Mouse (Mus musculus): ENCODE results near the gene Ptbp3. TPM values are rescaled to one million over a fixed set of nuclear protein-coding genes. Genes with fewer than 3 reads are reported as not detected.
A peak's percentile ranks its signal among the peaks of the same experiment; 100 is the strongest.

Ptbp3 gene
- polyA plus RNA-seq, 1 experiment from 2014 or later: 38.2 TPM

DNA sequence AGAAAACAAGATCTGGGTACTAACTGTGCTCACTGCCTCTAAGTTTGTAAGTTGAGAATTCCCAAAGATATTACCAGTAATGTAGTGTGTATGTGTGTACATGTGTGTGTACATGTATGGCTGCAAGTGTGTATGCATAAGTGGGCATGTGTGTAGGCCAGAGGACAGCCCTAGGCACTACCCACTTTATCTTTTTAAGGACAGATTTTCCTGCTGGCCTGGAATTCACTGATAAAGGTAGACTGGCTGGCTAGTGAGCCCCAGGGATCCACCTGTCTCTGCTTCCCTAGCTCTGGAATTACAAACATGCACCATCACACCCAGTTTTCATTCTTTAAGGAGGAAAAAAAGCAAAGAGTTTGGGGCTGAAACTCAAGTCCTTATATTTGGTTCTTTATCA lies 6.0 kb upstream of the Ptbp3 start:
- no peak overlapping the region for H3K4me2 ChIP-seq (replicated peaks; ENCODE audit: low read depth, low read length)
- no peak for ATAC-seq
- no peak for DNase-seq (ENCODE audit: low spot score)
- TF ChIP-seq EP300 (IDR thresholded peaks at IDR 0.05) (no peak), CTCF (IDR thresholded peaks at IDR 0.05) (no peak)
- H3K27ac ChIP-seq (ENCODE audit: low read length): no peak overlapping the region
- no peak overlapping the region for H3K9ac ChIP-seq (replicated peaks; ENCODE audit: low read depth)
- no peaks in the 10 kb centered on the region for H3K27me3 ChIP-seq (replicated peaks; ENCODE audit: insufficient read depth, low read length)
- H3K9me3 ChIP-seq (ENCODE audit: low read length): no peaks in the 10 kb centered on the region
- H3K4me1 ChIP-seq (ENCODE audit: insufficient read depth, low read depth, low read length): no peaks in the 10 kb centered on the region
- no peak overlapping the region for H3K4me3 ChIP-seq (ENCODE audit: low read depth, low read length)
- H3K36me3 ChIP-seq (ENCODE audit: insufficient read depth, low read length): no peaks in the 10 kb centered on the region

DNA sequence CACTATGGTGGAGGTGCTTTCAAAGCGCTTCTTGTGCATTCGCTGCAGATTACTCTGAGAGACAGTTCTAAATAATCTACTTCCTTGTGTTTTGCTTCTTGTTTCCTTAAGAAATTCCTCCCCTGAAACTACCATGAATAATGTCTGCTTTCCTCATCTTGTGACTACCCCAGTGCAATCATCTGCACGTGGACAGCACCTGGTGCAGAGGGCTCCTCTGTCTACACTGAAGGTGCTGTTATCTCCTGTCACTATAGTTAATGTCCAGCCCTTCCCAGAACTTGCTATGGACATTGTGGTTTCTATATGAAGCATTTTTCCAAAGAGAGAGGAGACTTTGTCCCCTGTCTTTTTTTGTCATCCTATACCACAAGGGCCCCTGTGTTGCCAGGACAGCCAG lies 4.4 kb upstream of the Ptbp3 start:
- ATAC-seq (no peak), DNase-seq (ENCODE audit: low spot score) (no peak)
- no peaks in the 10 kb centered on the region for H3K27me3 ChIP-seq (replicated peaks; ENCODE audit: insufficient read depth, low read length)
- H3K9me3 ChIP-seq (ENCODE audit: low read length): no peaks in the 10 kb centered on the region
- no peaks in the 10 kb centered on the region for H3K36me3 ChIP-seq (ENCODE audit: insufficient read depth, low read length)
- TF ChIP-seq CTCF (IDR thresholded peaks at IDR 0.05): no peak
- no peak for TF ChIP-seq EP300 (IDR thresholded peaks at IDR 0.05)
- H3K4me3 ChIP-seq (ENCODE audit: low read depth, low read length): no peak overlapping the region
- H3K4me1 ChIP-seq (ENCODE audit: insufficient read depth, low read depth, low read length): no peaks in the 10 kb centered on the region
- 50% methylated on average over 3 of the region's 3 CpGs for WGBS
- H3K4me2 ChIP-seq (replicated peaks; ENCODE audit: low read depth, low read length): no peak overlapping the region
- no peak overlapping the region for H3K9ac ChIP-seq (replicated peaks; ENCODE audit: low read depth)
- no peak overlapping the region for H3K27ac ChIP-seq (ENCODE audit: low read length)

DNA sequence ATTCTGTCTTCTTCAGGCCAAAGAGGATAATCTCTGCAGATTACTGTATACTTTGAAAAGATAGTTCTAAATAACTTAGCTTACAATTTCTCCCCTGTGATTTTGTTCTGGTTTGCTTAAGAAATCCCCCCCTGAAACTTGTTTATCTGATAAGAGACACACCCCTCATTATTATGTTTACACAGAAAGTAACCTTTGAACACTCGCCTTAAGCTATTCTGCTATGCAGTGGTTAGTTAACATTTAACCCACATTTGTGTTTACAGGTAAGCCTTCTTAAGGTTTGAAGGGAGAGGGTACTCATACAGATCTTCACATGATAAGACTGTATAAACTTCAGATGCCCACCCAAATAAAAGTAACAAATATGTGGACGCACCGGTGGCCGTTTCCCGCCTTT lies 3.7 kb upstream of the Ptbp3 start:
- 56% methylated on average over 5 of the region's 5 CpGs for WGBS
- no peaks in the 10 kb centered on the region for H3K9me3 ChIP-seq (ENCODE audit: low read length)
- no peak for ATAC-seq

DNA sequence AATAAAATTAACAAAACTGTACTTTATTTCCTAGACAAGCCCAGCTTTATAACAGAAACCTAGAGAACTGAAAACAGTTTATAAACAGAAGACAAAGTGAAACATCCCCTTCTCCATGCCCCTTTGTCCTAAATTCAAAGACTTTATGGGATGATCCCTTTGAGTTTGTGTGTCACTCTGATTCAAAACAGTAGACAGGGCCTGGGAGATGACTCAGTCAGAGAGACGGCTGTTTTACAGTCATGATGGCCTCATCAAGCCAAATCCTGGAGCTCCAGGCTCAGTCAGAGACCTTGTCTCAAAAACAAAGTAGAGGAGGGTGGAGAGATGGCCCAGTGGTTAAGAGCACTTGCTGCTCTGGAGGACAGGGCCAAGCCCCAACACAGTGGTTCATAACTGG lies 2.7 kb upstream of the Ptbp3 start:
- Histone ChIP-seq H3K9me3 (ENCODE audit: low read length) (no peaks in the 10 kb centered on the region), H3K36me3 (ENCODE audit: insufficient read depth, low read length) (no peaks in the 10 kb centered on the region), H3K27me3 (replicated peaks; ENCODE audit: insufficient read depth, low read length) (no peaks in the 10 kb centered on the region), H3K9ac (replicated peaks; ENCODE audit: low read depth) (no peak overlapping the region), H3K4me2 (replicated peaks; ENCODE audit: low read depth, low read length) (no peak overlapping the region), H3K27ac (ENCODE audit: low read length) (no peak overlapping the region), H3K4me3 (ENCODE audit: low read depth, low read length) (no peak overlapping the region), H3K4me1 (ENCODE audit: insufficient read depth, low read depth, low read length) (no peaks in the 10 kb centered on the region)
- TF ChIP-seq EP300 (IDR thresholded peaks at IDR 0.05) (no peak), CTCF (IDR thresholded peaks at IDR 0.05) (no peak)
- 85% methylated on average over 1 of the region's 1 CpGs for WGBS
- ATAC-seq (no peak), DNase-seq (ENCODE audit: low spot score) (no peak)

More for the DNA sequence above, 3.7 kb upstream of the Ptbp3 start:
- H3K4me3 ChIP-seq (ENCODE audit: low read depth, low read length): no peak overlapping the region
- H3K9ac ChIP-seq (replicated peaks; ENCODE audit: low read depth): no peak overlapping the region
- no peaks in the 10 kb centered on the region for H3K36me3 ChIP-seq (ENCODE audit: insufficient read depth, low read length)
- H3K4me1 ChIP-seq (ENCODE audit: insufficient read depth, low read depth, low read length): no peaks in the 10 kb centered on the region
- no peak overlapping the region for H3K27ac ChIP-seq (ENCODE audit: low read length)
- no peak for TF ChIP-seq EP300 (IDR thresholded peaks at IDR 0.05)
- TF ChIP-seq CTCF (IDR thresholded peaks at IDR 0.05): no peak
- DNase-seq (ENCODE audit: low spot score): no peak
- no peak overlapping the region for H3K4me2 ChIP-seq (replicated peaks; ENCODE audit: low read depth, low read length)
- no peaks in the 10 kb centered on the region for H3K27me3 ChIP-seq (replicated peaks; ENCODE audit: insufficient read depth, low read length)

DNA sequence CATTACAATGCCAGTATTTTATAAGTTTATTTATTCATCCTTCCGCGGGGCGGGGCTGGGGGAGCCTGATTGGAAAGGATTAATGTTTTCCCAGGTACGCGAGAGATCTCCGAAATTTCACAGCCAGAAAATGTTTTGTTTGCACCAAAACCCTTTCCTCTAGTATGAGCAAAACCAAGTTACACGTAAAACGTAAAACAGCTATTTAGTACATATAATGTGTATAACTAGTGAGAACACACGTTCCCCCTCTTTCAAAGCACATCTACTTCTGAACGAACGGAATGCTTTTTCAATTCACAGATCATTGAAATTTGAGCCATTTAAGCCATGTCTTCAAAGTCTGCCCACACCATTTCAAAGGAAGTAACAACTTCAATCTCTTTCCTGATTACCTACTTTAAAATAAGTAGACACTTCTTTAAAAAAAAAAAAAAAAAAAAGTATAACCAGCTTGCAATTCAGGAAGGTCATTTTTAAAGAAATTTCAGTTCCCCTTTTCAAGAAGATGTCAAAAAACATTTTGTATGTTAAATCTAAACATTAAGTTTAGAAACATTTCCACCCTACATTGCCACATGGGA lies 905 bp upstream of the Ptbp3 start:
- peak overlapping the region; percentile 86 for H3K9ac ChIP-seq (replicated peaks; ENCODE audit: low read depth)
- H3K4me1 ChIP-seq (ENCODE audit: insufficient read depth, low read depth, low read length): no peaks in the 10 kb centered on the region
- no peaks in the 10 kb centered on the region for H3K9me3 ChIP-seq (ENCODE audit: low read length)
- TF ChIP-seq CTCF (IDR thresholded peaks at IDR 0.05): no peak
- no peaks in the 10 kb centered on the region for H3K27me3 ChIP-seq (replicated peaks; ENCODE audit: insufficient read depth, low read length)
- peak overlapping the region; percentile 99 for H3K27ac ChIP-seq (ENCODE audit: low read length)
- H3K4me2 ChIP-seq (replicated peaks; ENCODE audit: low read depth, low read length): peak overlapping the region; percentile 87
- peak; percentile 32 for DNase-seq (ENCODE audit: low spot score)
- H3K36me3 ChIP-seq (ENCODE audit: insufficient read depth, low read length): no peaks in the 10 kb centered on the region
- WGBS: 13% methylated on average over 11 of the region's 11 CpGs
- peak overlapping the region; percentile 96 for H3K4me3 ChIP-seq (ENCODE audit: low read depth, low read length)
- ATAC-seq: no peak

DNA sequence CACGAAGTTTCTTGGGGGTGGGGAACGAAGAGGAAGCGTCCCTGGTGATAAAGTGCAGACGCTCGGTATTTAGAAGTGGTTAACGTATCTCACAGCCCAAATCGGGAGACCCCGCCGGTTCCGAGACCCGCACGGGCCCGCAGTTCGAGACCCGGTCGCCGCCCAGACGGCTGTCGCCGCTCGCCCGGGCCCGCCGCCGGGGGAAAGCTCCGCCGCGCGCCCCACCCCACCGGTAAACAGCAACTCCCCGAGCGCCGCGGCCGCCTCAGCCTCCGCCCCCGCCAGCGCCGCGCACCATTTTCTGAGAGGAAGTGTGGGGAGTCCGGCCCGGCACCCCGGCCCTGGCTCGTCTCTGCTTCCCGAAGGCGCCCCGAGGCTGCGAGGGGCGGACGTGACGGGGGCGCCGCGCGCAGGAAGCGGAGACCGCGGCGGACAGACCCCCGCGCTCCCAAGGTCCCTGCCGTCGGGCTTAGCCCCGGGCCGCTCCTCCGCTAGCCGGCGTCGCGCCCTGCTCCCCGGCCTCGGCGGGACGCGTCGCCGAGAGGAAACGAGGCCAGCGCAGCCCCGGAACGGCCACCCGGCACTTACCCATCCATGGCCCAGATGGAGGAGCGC lies 497 bp downstream of the Ptbp3 start:
- WGBS: 4% methylated on average over 59 of the region's 83 CpGs
- Histone ChIP-seq H3K4me1 (ENCODE audit: insufficient read depth, low read depth, low read length) (no peaks in the 10 kb centered on the region), H3K4me2 (replicated peaks; ENCODE audit: low read depth, low read length) (peak overlapping the region; percentile 87), H3K27me3 (replicated peaks; ENCODE audit: insufficient read depth, low read length) (no peaks in the 10 kb centered on the region), H3K4me3 (ENCODE audit: low read depth, low read length) (peak overlapping the region; percentile 96), H3K36me3 (ENCODE audit: insufficient read depth, low read length) (no peaks in the 10 kb centered on the region), H3K27ac (ENCODE audit: low read length) (peak overlapping the region; percentile 99), H3K9ac (replicated peaks; ENCODE audit: low read depth) (peak overlapping the region; percentile 98), H3K9me3 (ENCODE audit: low read length) (no peaks in the 10 kb centered on the region)
- no peak for TF ChIP-seq CTCF (IDR thresholded peaks at IDR 0.05)
- TF ChIP-seq EP300 (IDR thresholded peaks at IDR 0.05): no peak
- ATAC-seq (peak; percentile 77), DNase-seq (ENCODE audit: low spot score) (peak; percentile 84)
